Mouse (Mus musculus) forebrain, embryonic 10.5 days (tissue): ENCODE measurements around the gene Ssh2. TPM values are rescaled to one million over a fixed set of nuclear protein-coding genes. Genes with fewer than 3 reads are reported as not detected.
"Not testable (repeated sequence)": the region's sequence is repeated elsewhere in the genome, so short reads cannot be mapped to it uniquely, and the experiment has no call there.

Experiments
- DNase-seq: peaks from one replicate; pipeline ENCODE4 v3.0.0-alpha.2; 2017; ENCODE audit warnings: low spot score; ENCODE audit errors: extremely low spot score
- H3K27ac ChIP-seq: fragments of 300-500 bp; sonication (generic); 2 replicates; pipeline ENCODE4 v1.5.1; 2016; ENCODE audit warnings: mild to moderate bottlenecking
- H3K27me3 ChIP-seq: fragments of 300-500 bp; sonication (generic); 2 replicates; pipeline ENCODE4 v1.6.1; 2016; ENCODE audit warnings: mild to moderate bottlenecking; ENCODE audit not compliant: poor library complexity, severe bottlenecking
- H3K36me3 ChIP-seq: fragments of 300-500 bp; sonication (generic); replicated peaks from 2 replicates; pipeline ENCODE4 v1.6.1; 2016; ENCODE audit warnings: mild to moderate bottlenecking, moderate library complexity
- H3K4me1 ChIP-seq: fragments of 300-500 bp; sonication (generic); 2 replicates; pipeline ENCODE4 v1.6.1; 2016
- H3K4me3 ChIP-seq: fragments of 300-500 bp; sonication (generic); 2 replicates; pipeline ENCODE4 v1.5.1; 2016; ENCODE audit warnings: mild to moderate bottlenecking, moderate library complexity
- H3K9me3 ChIP-seq: fragments of 300-500 bp; sonication (generic); 2 replicates; pipeline ENCODE4 v1.6.1; 2016; ENCODE audit warnings: mild to moderate bottlenecking, moderate library complexity
- WGBS: fragments of 180-500 bp; shearing (Covaris S2); methylation state at CpG from one replicate; pipeline ENCODE4 v1.1.7; 2016; 5-methylcytosine and 5-hydroxymethylcytosine counted together
- polyA plus RNA-seq: library from polyadenylated mRNA; unstranded; fragments of >200 nt; fragmentation: Nextera tagmentation; extraction: Ambion mirVana; gene quantifications from 2 replicates; pipeline ENCODE4 v1.2.1, GENCODE M21; 2016

Gene Ssh2
- polyA plus RNA-seq, 1 experiment from 2014 or later: 9.9 TPM

- 91% methylated on average over 7 of the region's 7 CpGs for WGBS
- Histone ChIP-seq H3K36me3 (no peaks in the 10 kb centered on the region), H3K27ac (no peak overlapping the region), H3K4me3 (no peak overlapping the region), H3K27me3 (no peaks in the 10 kb centered on the region), H3K9me3 (no peaks in the 10 kb centered on the region), H3K4me1 (no peaks in the 10 kb centered on the region)
- DNase-seq: no peak
These were observed 24.6 kb downstream of the Ssh2 start for GRCm38 (mm10) chr11:77240466-77241246.

GRCm38 (mm10) chr11:77242912-77243311 is 26.8 kb downstream of the Ssh2 start:
- H3K27ac ChIP-seq: no peak overlapping the region
- H3K36me3 ChIP-seq: no peaks in the 10 kb centered on the region
- H3K4me1 ChIP-seq: no peaks in the 10 kb centered on the region
- H3K4me3 ChIP-seq: no peak overlapping the region
- H3K27me3 ChIP-seq: no peaks in the 10 kb centered on the region
- WGBS: 70% methylated on average over 2 of the region's 2 CpGs
- DNase-seq: no peak
- no peaks in the 10 kb centered on the region for H3K9me3 ChIP-seq

- H3K27ac ChIP-seq: no peak overlapping the region
- WGBS: 85% methylated on average over 2 of the region's 2 CpGs
- no peaks in the 10 kb centered on the region for H3K4me1 ChIP-seq
- no peak for DNase-seq
- H3K4me3 ChIP-seq: no peak overlapping the region
- no peaks in the 10 kb centered on the region for H3K9me3 ChIP-seq
- no peaks in the 10 kb centered on the region for H3K27me3 ChIP-seq
- H3K36me3 ChIP-seq: no peaks in the 10 kb centered on the region
These were observed 36.7 kb downstream of the Ssh2 start for GRCm38 (mm10) chr11:77252826-77253225.

- H3K27me3 ChIP-seq: no peaks in the 10 kb centered on the region
- H3K27ac ChIP-seq: no peak overlapping the region
- H3K4me3 ChIP-seq: no peak overlapping the region
- no peaks in the 10 kb centered on the region for H3K9me3 ChIP-seq
- H3K4me1 ChIP-seq: no peaks in the 10 kb centered on the region
- 69% methylated on average over 2 of the region's 2 CpGs for WGBS
- no peak for DNase-seq
- H3K36me3 ChIP-seq: no peaks in the 10 kb centered on the region
These were observed 43.4 kb downstream of the Ssh2 start for GRCm38 (mm10) chr11:77259441-77259840.

- peaks cover 4% of the 10 kb centered on the region; the same call in 1 of the 2 replicates for H3K4me1 ChIP-seq
- DNase-seq: no peak
- no peaks in the 10 kb centered on the region for H3K36me3 ChIP-seq
- 80% methylated on average over 2 of the region's 2 CpGs for WGBS
- no peak overlapping the region for H3K4me3 ChIP-seq
- no peaks in the 10 kb centered on the region for H3K27me3 ChIP-seq
- H3K9me3 ChIP-seq: no peaks in the 10 kb centered on the region
- H3K27ac ChIP-seq: no peak overlapping the region
These were observed 51.3 kb downstream of the Ssh2 start for GRCm38 (mm10) chr11:77267401-77267800.

- H3K27ac ChIP-seq: no peak overlapping the region
- WGBS: 83% methylated on average over 2 of the region's 2 CpGs
- H3K4me1 ChIP-seq: no peaks in the 10 kb centered on the region
- no peaks in the 10 kb centered on the region for H3K9me3 ChIP-seq
- DNase-seq: no peak
- no peak overlapping the region for H3K4me3 ChIP-seq
- no peaks in the 10 kb centered on the region for H3K36me3 ChIP-seq
- no peaks in the 10 kb centered on the region for H3K27me3 ChIP-seq
These were observed 59.9 kb downstream of the Ssh2 start for GRCm38 (mm10) chr11:77276000-77276399.

GRCm38 (mm10) chr11:77278538-77278937 is 62.5 kb downstream of the Ssh2 start:
- not testable (repeated sequence) for H3K4me1 ChIP-seq, H3K27ac ChIP-seq, H3K27me3 ChIP-seq, H3K4me3 ChIP-seq, DNase-seq, H3K9me3 ChIP-seq, H3K36me3 ChIP-seq
- 95% methylated on average over 1 of the region's 1 CpGs for WGBS

- Histone ChIP-seq H3K4me3 (no peak overlapping the region), H3K27ac (no peak overlapping the region), H3K4me1 (peaks cover 13% of the 10 kb centered on the region), H3K9me3 (no peaks in the 10 kb centered on the region), H3K27me3 (no peaks in the 10 kb centered on the region), H3K36me3 (no peaks in the 10 kb centered on the region)
- 95% methylated on average over 1 of the region's 1 CpGs for WGBS
- no peak for DNase-seq
These were observed 64.1 kb downstream of the Ssh2 start for GRCm38 (mm10) chr11:77280219-77280618.

- no peak for DNase-seq
- no peaks in the 10 kb centered on the region for H3K27me3 ChIP-seq
- H3K27ac ChIP-seq: no peak overlapping the region
- H3K36me3 ChIP-seq: 0 out of 2 replicates have a peak, but pooled peaks cover 6% of the 10 kb centered on the region
- no peaks in the 10 kb centered on the region for H3K9me3 ChIP-seq
- H3K4me3 ChIP-seq: no peak overlapping the region
- H3K4me1 ChIP-seq: no peaks in the 10 kb centered on the region
- 82% methylated on average over 4 of the region's 4 CpGs for WGBS
These were observed 75.4 kb downstream of the Ssh2 start for GRCm38 (mm10) chr11:77291447-77291846.

- H3K4me1 ChIP-seq: peaks cover 14% of the 10 kb centered on the region
- not testable (repeated sequence) for H3K27me3 ChIP-seq, DNase-seq, H3K36me3 ChIP-seq, H3K9me3 ChIP-seq, H3K27ac ChIP-seq, H3K4me3 ChIP-seq
- 95% methylated on average over 11 of the region's 11 CpGs for WGBS
These were observed 77.6 kb downstream of the Ssh2 start for GRCm38 (mm10) chr11:77293673-77294072.

- Histone ChIP-seq H3K36me3 (0 out of 2 replicates have a peak, but pooled peaks cover 6% of the 10 kb centered on the region), H3K4me3 (no peak overlapping the region), H3K27me3 (no peaks in the 10 kb centered on the region), H3K27ac (no peak overlapping the region), H3K9me3 (no peaks in the 10 kb centered on the region), H3K4me1 (peaks cover 17% of the 10 kb centered on the region)
- no peak for DNase-seq
- 82% methylated on average over 1 of the region's 1 CpGs for WGBS
These were observed 81.2 kb downstream of the Ssh2 start for GRCm38 (mm10) chr11:77297246-77297645.

- H3K27me3 ChIP-seq: no peaks in the 10 kb centered on the region
- 95% methylated on average over 3 of the region's 3 CpGs for WGBS
- H3K9me3 ChIP-seq: no peaks in the 10 kb centered on the region
- H3K36me3 ChIP-seq: no peaks in the 10 kb centered on the region
- no peak for DNase-seq
- H3K4me1 ChIP-seq: no peaks in the 10 kb centered on the region
- H3K27ac ChIP-seq: no peak overlapping the region
- H3K4me3 ChIP-seq: no peak overlapping the region
These were observed 91.1 kb downstream of the Ssh2 start for GRCm38 (mm10) chr11:77307205-77307604.

GRCm38 (mm10) chr11:77308533-77308932 is 92.4 kb downstream of the Ssh2 start:
- Histone ChIP-seq H3K36me3 (no peaks in the 10 kb centered on the region), H3K27me3 (no peaks in the 10 kb centered on the region), H3K4me3 (no peak overlapping the region), H3K4me1 (no peaks in the 10 kb centered on the region), H3K9me3 (no peaks in the 10 kb centered on the region), H3K27ac (no peak overlapping the region)
- 16% methylated on average over 1 of the region's 1 CpGs for WGBS
- no peak for DNase-seq
